Mouse (Mus musculus): ENCODE results near the gene Siva1.

DNA sequence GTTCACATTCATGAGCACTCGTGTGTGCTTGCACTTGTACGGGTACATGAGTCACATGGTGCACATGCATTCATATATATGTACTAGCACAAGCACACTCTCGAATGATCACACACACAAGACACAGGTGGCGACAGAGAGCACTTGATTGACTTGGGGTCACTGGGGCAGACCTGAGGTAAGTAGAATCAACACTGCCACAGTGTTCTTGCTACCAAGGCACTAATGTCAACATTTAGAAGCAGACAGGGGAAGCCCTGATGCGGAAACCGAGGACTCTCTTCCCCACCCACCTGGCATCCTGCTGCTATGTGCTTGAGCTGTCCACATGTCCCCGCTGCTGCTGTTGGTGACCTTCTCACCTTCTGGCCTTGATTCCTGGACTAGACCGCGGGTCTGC lies 10.8 kb upstream of the Siva1 start:
- TF ChIP-seq CTCF (conservative IDR thresholded peaks at IDR 0.05; ENCODE audit: low read length) (no peak; the same call in 1 of the 2 replicates), POU5F1 (IDR thresholded peaks at IDR 0.05; ENCODE audit: borderline replicate concordance, low read length) (no peak)

All from E14TG2a.4 (cell line).